Mouse (Mus musculus) c-Kit-positive CD71-positive TER-119-positive erythroid progenitor cells, embryonic 14.5 days (primary cell): ENCODE measurements at regions not wholly inside any gene's neighbourhood (a gene's known extent, or its start where the extent isn't known, plus 50 kb on each side); places are given as distances from the start of the nearest gene placed in this dataset.

Source experiments
- DNase-seq: peaks from one replicate; pipeline ENCODE4 v3.0.0-alpha.2; 2013; ENCODE audit warnings: low spot score

DNA sequence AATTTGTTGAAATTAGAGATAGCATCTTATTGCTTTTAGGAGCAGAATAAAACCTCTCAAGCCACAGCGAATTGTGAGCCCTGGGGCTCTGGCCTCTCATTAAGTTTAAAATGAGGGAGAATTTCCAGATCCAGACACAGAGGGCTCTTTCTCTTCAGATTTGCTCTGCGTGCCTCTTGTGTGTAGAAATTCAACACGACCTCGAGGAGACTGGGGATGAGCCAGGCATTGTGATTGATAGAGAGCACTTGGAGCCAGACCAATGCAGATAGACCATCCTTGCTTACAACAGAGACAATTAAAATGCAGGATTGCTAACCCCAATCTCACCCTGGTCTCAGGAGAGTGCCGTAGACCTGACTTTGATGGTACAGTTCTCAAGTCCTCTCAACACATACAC lies 121.9 kb upstream of the Gas1 start:
- DNase-seq, result no peak

DNA sequence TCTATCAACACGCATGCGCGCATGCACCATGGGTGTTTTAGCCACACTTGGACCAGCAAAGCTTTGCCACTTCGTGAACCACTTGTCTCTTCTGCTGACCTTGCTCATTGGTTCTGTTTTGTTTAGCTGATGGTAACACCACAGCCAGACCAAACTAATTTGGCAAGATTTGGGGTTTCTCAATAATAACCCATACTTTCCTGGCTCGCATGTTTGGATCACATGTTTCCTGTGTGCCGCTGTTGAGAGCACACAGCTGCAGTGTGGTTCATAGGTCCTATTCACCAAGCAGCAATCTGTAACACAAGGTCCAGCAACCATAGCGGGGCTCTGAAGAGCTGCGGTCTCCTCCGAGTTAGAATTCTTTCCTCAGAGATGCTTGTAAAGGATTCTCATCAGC lies 126.4 kb upstream of the Gas1 start:
- DNase-seq, result no peak

DNA sequence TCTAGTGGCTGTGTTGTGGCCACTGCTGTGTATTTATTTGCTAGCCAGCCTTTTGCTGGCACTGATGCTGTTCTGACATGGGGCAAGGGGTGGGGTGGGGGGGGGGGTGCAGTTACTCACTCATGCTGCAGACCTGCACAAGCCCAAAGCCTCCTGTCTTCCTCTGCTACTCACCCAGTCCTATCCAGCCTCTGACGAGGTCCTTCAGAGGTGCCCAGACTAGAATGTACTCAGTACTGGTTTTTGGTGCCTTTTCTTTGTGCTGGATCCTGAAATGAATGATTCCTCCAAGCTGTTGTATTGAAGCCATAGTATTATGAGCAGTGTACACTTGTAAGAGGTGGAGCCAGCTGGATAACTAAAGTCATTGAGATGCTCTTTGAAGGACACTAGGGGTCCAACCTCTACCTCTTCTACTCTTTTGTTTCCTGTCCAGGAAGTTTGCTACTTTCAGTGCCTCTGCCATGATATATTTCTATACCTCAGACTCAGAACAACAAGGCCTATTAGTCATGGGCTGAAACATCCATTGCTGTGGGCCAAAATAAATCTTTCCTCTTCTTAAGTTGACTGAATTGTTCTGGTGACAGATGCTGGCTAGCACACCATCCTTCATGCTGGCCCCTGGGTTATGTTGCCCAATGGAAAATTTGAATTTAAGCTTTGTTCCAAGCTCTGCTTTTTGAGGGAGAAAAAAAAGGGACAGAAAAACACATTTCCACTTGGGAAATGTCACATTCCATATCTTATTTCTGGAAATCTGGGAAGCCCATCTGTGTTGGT lies 128.1 kb upstream of the Gas1 start:
- DNase-seq, result no peak

DNA sequence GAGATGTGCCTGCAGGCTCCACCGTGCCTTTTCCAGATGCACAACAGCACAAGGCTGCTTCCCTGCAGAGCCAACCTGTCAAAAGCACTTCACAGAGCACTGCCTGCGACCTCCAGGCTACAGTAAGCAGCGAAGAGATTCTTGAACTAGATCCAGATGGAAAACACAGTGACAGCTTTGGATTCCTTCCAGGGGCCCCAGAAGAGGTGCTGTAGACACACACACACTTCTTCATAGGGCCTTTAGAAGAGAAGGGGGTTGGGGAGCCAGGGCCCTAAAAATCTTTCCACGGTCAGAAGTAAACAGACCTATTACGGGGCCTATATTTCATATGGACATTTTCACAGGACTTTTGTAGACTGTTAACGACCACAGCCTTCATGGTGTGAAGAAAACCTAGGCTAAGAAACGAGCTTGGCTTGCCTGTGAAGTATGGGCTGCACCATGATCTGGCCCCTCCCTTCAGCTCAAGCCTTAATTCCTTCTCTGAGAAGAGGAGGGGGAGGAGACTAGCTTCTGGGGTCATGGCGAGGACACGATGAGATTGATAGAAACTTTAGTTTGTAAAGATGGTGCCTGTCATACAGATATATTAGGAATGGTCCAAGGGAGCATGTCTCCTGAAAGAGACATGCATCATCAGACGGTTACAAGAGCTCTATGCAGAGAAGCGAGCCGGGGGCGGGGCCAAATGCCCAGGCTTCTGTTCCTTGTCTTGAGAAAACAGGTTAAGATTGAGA lies 131.1 kb upstream of the Gas1 start:
- no peak for DNase-seq

DNA sequence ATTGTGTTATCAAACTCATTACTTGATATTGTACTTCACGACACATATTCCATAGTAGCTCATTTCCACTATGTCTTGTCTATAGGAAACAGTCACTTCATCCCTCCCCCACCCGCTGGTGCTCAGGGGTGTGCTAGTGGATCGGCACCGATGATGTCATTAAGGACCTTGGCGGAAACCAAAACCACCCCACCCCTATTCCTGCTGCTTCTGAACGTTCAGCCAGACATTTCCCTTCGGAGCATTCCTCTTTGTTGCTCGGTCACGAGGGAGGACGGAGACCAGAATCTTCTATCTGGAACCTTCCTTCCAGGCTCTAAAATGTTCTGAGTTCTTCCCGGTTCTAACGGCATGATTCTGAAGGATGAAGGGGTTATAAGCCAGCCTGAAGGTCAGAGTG lies 132.3 kb upstream of the Gas1 start:
- DNase-seq, result no peak

DNA sequence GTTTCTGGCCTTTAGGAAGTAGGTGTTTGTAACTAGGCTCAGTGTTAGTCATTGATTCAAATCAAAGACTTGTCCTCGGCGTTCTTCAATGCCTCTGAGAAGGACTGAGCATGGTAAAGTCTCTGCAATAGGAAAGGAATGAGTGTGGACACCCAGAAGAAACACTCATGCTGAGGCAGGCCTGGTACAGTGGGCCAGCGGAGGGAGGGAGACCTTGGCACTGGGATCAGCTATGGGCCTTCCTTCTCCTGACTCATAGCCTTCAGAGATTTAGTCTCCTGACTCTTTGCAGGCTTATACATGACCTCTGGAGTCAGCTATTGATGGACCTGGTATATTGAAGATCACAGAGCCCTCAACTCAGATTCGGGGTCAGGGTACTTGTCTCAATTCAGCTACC lies 132.8 kb upstream of the Gas1 start:
- DNase-seq, result no peak

DNA sequence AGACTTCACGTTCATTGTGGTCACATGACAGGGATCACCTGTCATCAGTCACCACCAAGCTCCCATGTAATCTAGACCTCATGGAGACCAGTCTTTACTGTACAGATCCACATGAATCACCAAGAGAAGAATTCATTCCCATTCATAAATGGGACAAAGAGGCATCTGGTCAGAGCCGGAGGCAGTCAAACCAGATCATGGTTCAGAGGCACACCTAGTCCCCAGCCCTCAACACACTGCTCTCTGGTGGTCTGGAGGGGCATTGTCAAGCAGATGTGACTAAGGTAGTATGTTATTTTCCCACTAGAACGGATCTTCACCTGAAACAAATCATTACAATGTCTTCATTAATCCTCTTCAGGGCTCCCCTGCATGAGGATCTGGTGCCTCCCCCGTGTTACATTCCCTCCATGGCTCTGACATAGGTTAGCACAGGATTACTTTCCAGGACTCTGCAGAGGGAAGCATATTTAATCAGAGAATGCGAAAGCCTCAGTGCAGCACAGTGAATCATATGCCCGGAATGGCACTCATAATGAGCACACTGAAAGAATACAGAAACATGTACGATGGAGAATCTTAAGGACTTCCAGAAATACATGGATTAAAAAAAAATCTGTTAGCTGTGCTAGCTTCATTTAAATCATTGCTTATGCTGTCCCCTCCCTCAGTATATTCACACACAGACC lies 135.4 kb upstream of the Gas1 start:
- DNase-seq, result no peak

DNA sequence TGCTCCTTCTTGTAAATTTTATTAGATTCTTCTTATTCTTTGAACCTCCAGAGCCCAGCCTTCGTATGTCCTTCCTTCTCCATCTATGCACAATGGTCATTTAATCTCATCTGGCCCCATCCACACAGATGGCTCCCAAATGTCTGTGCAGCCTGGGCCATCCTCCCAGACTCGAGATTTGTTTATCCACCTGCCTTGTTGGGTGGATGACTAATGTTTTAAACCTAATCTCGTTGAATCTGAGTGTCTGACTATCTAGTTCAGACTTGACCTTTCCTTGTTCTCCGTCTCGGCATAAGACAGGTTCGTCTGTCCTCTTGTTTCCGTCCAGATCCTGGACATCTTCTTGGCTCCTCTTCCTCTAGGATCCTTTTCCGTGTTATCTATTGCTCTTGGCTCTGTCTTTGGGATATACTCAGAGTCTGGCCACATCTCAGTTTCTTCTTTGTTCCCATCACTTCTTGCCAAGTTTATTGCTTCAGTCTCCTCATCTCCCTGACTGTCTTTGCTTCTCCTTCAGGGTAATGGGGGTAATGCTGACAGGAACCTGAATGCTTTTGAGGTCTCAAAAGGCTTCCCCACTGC lies 141.4 kb upstream of the Gas1 start:
- no peak for DNase-seq

DNA sequence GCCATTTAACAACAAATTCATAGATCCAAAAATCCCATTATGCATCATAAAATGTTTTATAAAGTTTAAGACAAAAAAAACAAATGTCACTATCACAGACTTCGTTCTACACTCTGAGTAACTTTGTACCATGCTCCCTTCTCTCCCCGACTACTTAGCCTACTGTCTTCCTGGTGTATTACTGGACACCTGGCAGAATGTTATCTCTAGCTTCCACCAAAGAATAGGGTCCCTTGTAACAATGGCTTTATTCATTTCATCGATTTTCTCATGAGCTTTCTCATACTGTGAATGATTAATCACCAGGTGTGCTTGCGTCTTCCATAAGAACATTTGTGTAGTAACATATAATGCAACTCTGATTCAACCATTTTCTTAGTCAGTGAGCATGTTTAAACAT lies 142.1 kb upstream of the Gas1 start:
- DNase-seq, result no peak

DNA sequence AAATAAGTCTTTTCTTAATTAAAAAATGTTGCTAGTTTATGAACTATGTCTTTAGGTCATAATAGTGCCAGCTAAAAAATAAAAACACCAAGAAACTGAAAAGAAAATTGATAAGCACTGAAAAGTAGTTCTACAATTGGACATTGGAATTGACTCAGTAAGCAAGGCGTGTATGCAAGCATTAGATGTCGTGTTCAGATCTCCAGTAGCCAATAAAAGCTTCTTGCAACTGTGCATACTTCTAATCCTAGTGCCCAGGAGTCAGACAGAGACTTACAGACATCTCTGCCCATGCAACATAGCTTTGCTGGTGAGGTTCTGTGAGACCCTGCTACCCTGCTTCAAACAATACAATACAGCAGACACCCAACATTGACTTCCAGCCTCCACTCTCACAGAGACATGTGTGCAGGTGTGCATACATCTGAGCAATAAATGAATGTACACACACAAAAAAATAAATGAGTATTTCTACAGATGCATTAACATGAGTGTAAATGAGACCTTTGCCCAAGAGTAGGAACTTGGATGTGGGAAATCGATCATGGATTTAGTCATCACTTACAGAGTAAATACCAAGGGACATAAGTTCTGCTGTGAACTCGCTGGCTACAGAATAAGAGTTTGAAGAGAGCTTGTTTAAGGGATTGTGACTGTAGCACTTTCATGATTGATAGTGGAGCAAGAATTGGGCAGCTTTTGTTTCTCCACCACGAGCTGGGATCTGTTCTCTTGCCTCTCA lies 142.9 kb upstream of the Gas1 start:
- no peak for DNase-seq

DNA sequence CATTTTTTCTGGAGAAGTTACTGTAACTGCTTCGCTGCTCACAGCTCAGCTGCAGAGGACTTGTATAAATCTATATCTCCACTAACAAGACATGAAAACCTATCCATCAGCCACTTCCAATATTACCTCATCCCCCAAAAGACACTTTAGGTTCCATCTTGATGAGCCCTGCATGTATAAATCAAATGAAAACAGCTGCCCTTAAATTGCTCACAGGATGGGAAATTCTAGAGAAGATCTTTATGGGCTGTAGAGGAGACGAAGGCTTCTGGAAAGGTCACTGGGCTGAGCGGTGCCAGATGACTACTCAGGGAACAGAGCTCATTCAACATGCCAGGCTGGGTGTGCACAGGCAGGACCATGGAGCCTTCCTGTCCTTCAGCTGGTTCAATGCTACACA lies 145.4 kb upstream of the Gas1 start:
- DNase-seq, result no peak

DNA sequence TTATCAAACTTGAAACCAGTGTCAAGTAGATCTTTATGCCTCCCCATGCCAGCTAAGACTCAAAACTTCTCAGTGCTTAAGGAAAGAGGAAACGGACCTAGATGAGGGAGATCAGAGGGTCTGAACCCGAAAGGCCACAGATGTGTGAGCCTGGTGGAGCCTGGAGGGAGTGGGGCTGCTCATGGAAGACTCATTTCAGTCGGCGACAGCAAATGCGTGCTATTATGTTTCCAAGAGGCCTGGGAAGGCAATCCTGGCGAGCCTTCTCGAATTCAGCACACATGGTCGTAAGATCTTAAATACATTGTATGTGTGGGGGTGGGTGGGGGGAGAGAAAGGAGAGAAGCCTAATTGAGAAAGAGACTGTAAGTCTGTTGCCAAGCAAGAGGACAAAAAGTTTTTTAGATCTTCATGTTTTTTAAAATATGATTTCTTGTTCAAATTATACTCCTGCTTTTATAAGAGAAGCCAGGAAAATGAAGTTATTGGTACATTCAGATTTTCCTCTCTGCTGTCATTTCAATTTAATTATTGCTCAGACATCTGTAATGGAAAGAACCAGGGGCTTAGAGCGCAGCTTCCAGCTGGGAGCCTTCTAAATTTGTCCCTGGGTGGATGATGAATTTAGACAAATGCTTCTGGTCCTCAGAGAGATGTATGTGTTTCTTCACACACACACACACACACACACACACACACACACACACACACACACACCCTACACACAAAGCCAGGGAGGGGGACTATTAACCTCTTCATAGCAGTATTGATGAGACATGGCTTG lies 153.5 kb upstream of the Gas1 start:
- no peak for DNase-seq

DNA sequence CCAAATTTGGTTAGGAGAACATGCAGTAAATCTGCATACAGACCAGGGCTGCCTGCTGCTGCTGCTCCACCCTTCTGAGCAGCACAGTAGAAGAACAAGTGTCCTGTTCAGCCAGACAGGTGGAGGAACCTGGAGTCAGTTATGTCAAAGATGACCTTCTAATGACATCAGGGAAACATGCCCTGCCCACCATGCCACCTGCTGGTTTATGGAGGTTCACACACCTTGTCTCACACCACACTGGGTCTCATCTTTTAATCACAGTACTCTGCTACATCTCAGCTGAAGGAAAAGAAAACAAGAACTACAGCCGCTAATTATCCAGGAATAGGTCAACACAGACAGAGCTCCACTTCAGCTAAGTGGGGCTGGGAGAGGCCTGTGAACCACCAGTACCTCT lies 159.0 kb upstream of the Gas1 start:
- DNase-seq, result no peak

DNA sequence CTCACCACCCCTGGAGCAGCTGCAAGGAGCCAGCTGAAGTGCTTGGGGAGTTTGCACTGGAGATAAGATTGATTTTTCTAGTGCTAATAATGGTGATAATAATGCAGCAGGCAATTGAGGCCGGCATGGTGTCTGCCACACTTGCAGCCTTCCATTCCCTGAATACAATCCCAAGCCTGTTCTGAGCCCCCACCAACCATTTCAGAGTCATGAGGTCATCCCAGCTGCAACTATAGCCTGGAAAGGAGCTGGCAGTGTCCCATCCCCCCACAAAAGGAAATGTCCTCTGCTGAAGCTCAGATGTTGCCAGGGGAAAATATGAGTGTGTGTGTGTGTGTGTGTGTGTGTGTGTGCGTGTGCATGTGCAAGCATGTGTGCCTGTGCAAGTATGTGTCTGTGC lies 160.2 kb upstream of the Gas1 start:
- DNase-seq, result no peak

DNA sequence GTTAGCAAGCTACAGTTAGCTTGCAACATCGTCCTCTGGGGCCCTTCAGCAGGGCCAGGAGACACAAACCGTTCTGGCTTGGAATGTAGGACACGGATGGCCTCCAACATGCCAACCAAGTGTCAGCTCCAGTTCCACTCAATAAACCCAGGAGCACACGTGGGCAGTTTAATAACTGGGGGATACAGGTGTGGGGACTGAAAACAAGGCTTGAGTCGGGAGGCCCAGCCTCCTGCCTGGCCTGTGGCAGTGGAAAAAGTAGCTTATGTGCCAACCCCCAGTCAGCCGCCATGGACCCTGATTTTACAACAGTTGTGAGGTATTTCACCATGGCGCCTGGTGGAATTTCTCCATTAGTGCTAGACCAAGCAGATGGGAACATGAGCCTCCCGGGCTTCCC lies 160.9 kb upstream of the Gas1 start:
- DNase-seq, result no peak

DNA sequence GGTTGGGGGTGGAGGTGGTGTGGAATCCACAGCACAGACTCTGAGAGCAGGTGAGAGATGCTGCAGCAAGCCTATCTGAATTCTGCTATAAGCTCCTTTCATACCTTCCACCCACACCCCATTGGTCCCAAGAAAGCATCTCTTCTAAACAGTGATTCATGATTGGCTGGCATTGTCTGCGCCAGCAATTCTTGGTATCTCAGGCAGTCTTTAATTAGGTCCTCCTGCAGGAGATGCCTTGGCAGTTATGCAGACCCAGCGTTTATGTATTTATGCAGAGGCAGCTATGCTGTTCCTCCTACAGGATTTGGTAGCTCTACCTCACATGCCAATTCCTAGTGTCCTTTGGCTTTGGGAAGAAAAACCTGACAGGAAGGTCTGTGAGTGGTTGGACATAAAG lies 162.9 kb upstream of the Gas1 start:
- no peak for DNase-seq

DNA sequence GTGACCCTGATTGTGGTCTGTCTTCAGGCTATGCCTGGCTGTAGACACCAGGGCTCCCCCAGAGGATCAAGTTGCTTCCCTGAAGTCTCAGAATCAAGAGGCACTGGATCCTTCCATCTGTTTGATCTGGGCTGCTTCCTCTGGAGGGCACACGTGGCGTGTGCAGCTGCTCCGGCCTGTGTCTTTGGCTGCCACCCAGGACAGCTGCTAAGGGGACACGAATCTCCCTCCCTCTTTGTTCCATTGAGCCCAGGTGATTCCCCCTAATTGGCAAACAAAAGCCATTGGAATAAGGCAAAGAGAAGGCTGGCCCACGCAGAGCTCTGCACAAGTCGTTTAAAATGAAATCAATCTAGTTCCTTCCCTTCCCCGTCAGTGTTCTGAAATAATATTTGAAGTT lies 170.7 kb upstream of the Gas1 start:
- no peak for DNase-seq

DNA sequence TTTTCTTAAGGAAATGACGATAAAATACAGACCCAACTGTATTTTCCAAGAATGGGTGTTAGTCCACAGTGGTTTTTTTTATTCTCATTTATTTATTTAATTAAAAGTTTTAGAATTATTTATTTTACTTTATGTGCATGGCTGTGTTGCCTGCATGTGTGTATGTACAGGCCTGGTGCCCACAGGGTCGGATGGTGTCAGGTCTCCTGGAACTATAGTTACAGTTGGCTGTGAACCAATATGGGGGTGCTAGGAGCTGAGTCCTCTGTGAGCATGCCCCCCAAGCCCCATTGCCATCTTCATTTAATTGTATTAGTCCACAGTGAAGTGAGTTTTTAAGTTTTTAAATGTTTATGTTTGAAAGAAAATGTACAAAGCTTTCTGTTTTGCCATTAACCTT lies 171.3 kb upstream of the Gas1 start:
- no peak for DNase-seq

DNA sequence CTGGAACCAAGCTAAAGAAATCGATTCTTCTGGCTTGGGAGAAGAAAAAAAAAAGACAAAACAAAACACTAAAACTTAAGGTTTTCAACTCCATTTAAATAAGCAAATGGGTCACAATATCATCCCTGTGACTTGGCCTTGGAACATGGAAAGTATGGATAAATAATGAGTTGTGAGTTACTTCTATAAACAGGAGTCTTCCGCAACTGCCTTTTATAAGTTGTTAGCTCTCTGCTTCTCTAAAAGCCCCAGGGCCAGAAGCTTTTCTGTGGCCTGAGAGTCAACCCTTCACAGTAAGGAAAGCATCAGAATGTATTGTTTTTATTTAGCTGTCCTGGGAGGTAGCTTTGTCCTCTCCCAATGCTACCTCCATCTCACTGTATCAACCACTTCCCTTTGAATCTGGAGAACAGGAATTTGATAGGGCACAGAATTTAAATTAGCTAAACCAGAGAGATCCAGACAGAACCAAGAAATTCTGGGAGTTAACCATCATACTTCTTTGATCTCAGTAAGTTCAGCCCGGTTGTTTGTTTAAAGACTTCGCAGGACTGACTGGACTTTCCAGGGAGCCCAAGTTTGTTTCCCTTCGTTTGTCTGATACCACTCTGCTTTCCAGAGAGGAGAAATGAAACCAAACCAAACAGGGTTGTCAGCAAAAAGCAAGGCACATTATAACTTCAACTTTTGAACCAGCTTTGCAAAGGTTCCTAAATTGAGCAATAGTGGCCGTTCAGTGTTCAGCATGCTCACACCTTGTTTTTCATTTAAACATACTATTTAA lies 178.7 kb upstream of the Gas1 start:
- no peak for DNase-seq

DNA sequence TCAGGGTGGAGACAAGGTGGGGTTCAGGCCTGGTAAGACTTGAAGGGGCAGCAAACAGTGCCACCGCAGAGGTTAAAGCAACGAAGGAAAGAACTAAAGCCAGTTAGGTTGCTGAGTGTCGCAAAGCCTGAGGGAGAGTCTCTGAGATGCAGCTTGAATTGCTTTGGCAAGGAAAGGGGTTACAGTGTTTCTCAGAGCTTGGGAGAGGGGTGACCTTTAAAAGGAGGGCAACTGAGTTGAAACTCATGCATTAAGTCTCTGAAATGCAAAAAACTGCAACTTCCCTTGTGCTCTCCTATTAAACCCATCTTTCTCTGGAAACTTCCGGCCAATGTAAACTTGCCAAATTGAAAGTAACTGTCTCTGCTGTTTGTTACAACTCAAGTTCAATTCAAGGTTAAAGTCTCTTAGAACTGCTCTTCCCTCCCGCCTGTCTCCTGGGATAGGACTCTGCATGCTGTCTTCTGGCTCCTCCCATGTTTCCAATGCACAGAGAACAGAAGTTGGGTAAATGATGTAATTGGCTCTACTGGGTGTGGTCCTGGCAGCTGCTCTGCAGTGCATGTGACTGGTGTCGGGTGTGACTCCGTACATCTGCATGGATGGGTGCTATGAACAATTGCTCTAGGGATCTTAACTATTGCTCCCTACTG lies 181.4 kb upstream of the Gas1 start:
- DNase-seq, result no peak
